15 mouse cellular contexts compared by ENCODE assay signal in genomic region chr10:41040530-41041085, GRCm38 (mm10). TPM values are rescaled to one million over a fixed set of nuclear protein-coding genes. Genes with fewer than 3 reads are reported as not detected.
A peak's percentile ranks its signal among the peaks of the same experiment; 100 is the strongest.
DNase-seq lines count a peak whose midpoint lies in the region; ATAC-seq and TF ChIP-seq lines count a peak whose summit lies in the region.
"Had no signal": no experiment of that assay in that cellular context is flagged by ENCODE, and none has a peak within 500 bp of the region (broad histone marks: within the 10 kb centered on the region; RNA-seq: fewer than 3 reads in every experiment).

No protein-coding gene starts in this region.

- no peak overlapping the region for H3K4me3 ChIP-seq in heart, embryonic 14.5 days (ENCODE audit: control insufficient read depth in 1 of 2, insufficient read depth in 1 of 2, low read depth in 1 of 2, low read length in 2 of 2)
- no peak overlapping the region for H3K4me3 ChIP-seq in neural tube, embryonic 14.5 days (ENCODE audit: low read depth, low read length)
- no peak overlapping the region for H3K4me3 ChIP-seq in neural tube, embryonic 15.5 days (replicated peaks)
- no peak overlapping the region for H3K4me3 ChIP-seq in liver, embryonic 14.5 days (ENCODE audit: insufficient read depth in 1 of 2, low read depth in 2 of 2, low read length in 2 of 2)

- H3K27ac ChIP-seq in heart, embryonic 14.5 days (replicated peaks in 1 of 2; ENCODE audit: control insufficient read depth in 1 of 2, insufficient read depth in 1 of 2, low read depth in 2 of 2, low read length in 2 of 2), result no peak overlapping the region
- H3K27ac ChIP-seq in neural tube, embryonic 14.5 days (ENCODE audit: low read depth, low read length), result no peak overlapping the region
- H3K27ac ChIP-seq in neural tube, embryonic 15.5 days (replicated peaks), result no peak overlapping the region
- H3K27ac ChIP-seq in liver, embryonic 14.5 days, result no peak overlapping the region

- peak; percentile 46; the same call in 1 of the 2 replicates for TF ChIP-seq EP300 in liver, embryonic 14.5 days (IDR thresholded peaks at IDR 0.05; ENCODE audit: low read depth)

- no peaks in the 10 kb centered on the region for H3K4me1 ChIP-seq in heart, embryonic 14.5 days (ENCODE audit: control insufficient read depth in 2 of 2, insufficient read depth in 2 of 2, low read length in 2 of 2)
- no peaks in the 10 kb centered on the region for H3K4me1 ChIP-seq in neural tube, embryonic 14.5 days (ENCODE audit: control insufficient read depth, insufficient read depth, low read length)
- H3K4me1 ChIP-seq in neural tube, embryonic 15.5 days, result peaks cover 20% of the 10 kb centered on the region
- H3K4me1 ChIP-seq in liver, embryonic 14.5 days (replicated peaks; ENCODE audit: control insufficient read depth in 2 of 2, insufficient read depth in 2 of 2, low read length in 1 of 2), result peaks cover 0 to 2% of the 10 kb centered on the region in 2 experiments; a peak in 1 of 4 replicates

- H3K9ac ChIP-seq in heart, embryonic 14.5 days (ENCODE audit: low read length), result no peak overlapping the region
- H3K9ac ChIP-seq in neural tube, embryonic 14.5 days (replicated peaks; ENCODE audit: low read depth, low read length), result no peak overlapping the region
- no peak overlapping the region for H3K9ac ChIP-seq in neural tube, embryonic 15.5 days (replicated peaks)
- H3K9ac ChIP-seq in liver, embryonic 14.5 days (replicated peaks), result no peak overlapping the region

- no peaks in the 10 kb centered on the region for H3K27me3 ChIP-seq in heart, embryonic 14.5 days (ENCODE audit: control insufficient read depth, insufficient read depth, low read length)
- H3K27me3 ChIP-seq in neural tube, embryonic 14.5 days (ENCODE audit: control insufficient read depth, insufficient read depth, low read length), result no peaks in the 10 kb centered on the region
- no peaks in the 10 kb centered on the region for H3K27me3 ChIP-seq in neural tube, embryonic 15.5 days (replicated peaks)
- H3K27me3 ChIP-seq in liver, embryonic 14.5 days (ENCODE audit: control insufficient read depth, insufficient read depth, low read length), result no peaks in the 10 kb centered on the region

- H3K4me2 ChIP-seq in heart, embryonic 14.5 days (ENCODE audit: low read length), result no peak overlapping the region
- no peak overlapping the region for H3K4me2 ChIP-seq in neural tube, embryonic 14.5 days (ENCODE audit: low read depth, low read length)
- no peak overlapping the region for H3K4me2 ChIP-seq in neural tube, embryonic 15.5 days
- H3K4me2 ChIP-seq in liver, embryonic 14.5 days (ENCODE audit: low read depth), result no peak overlapping the region

- no peaks in the 10 kb centered on the region for H3K36me3 ChIP-seq in heart, embryonic 14.5 days (ENCODE audit: control insufficient read depth, insufficient read depth, low read length)
- H3K36me3 ChIP-seq in neural tube, embryonic 14.5 days (ENCODE audit: control insufficient read depth, insufficient read depth, low read length), result no peaks in the 10 kb centered on the region
- H3K36me3 ChIP-seq in neural tube, embryonic 15.5 days, result no peaks in the 10 kb centered on the region
- H3K36me3 ChIP-seq in liver, embryonic 14.5 days (replicated peaks; ENCODE audit: control insufficient read depth, insufficient read depth, low read depth), result no peaks in the 10 kb centered on the region

- peak; percentile 17; the same call in 1 of the 2 replicates for ATAC-seq in heart, embryonic 14.5 days (ENCODE audit: insufficient number of reproducible peaks, insufficient read depth, low FRiP score, low read depth)
- ATAC-seq in neural tube, embryonic 14.5 days (ENCODE audit: low read depth), result 0 out of 2 replicates have a peak, but pooled peaks have one; percentile 10
- no peak for ATAC-seq in neural tube, embryonic 15.5 days (ENCODE audit: low FRiP score)
- peak; percentile 26; the same call in 1 of the 2 replicates for ATAC-seq in liver, embryonic 14.5 days (ENCODE audit: insufficient read depth)

- no peak for DNase-seq in heart, adult 8-10 months (ENCODE audit: low spot score)
- DNase-seq in liver, embryonic 14.5 days (ENCODE audit: low read depth in 3 of 3, low spot score in 3 of 3), result no peak
- no peak for DNase-seq in cerebellum, postnatal 14 days
- DNase-seq in kidney, postnatal 4 days, result no peak
- DNase-seq in frontal cortex, adult 2 months (ENCODE audit: extremely low spot score in 1 of 2, low spot score in 1 of 2), result no peak
- DNase-seq: adrenal gland, postnatal 25 days; cerebellum, adult 11-12 months; heart, postnatal 36 days; kidney, postnatal 10 days; lung, adult 2 months had no signal

- no peak for TF ChIP-seq CTCF in liver, embryonic 14.5 days (IDR thresholded peaks at IDR 0.05; ENCODE audit: low read depth)

- no peaks in the 10 kb centered on the region for H3K9me3 ChIP-seq in heart, embryonic 14.5 days (ENCODE audit: control insufficient read depth, low read length)
- H3K9me3 ChIP-seq in neural tube, embryonic 14.5 days (ENCODE audit: control insufficient read depth, low read length), result no peaks in the 10 kb centered on the region
- H3K9me3 ChIP-seq in neural tube, embryonic 15.5 days (replicated peaks), result no peaks in the 10 kb centered on the region
- no peaks in the 10 kb centered on the region for H3K9me3 ChIP-seq in liver, embryonic 14.5 days (ENCODE audit: control insufficient read depth, low read length)

RNA-seq across cellular contexts. Expression of gene Gpr6, which starts 31.5 kb away (rescaled TPM):
- not detected in 2 replicates for polyA plus RNA-seq in heart, embryonic 14.5 days (2014; fragmentation: Nextera tagmentation; extraction: Ambion mirVana)
- total RNA-seq in heart, adult 8-10 months (2022), result not detected
- polyA plus RNA-seq in neural tube, embryonic 14.5 days (2014; fragmentation: Nextera tagmentation; extraction: Ambion mirVana), result 0.33 and 0.92 TPM in 2 replicates
- 0.63 and 0.84 TPM in 2 replicates for polyA plus RNA-seq in neural tube, embryonic 15.5 days (2015; fragmentation: Nextera tagmentation; extraction: Ambion mirVana)
- polyA plus RNA-seq in liver, embryonic 14.5 days (2012; rRNA removed), result not detected in 2 replicates
- not detected in 2 replicates for polyA plus RNA-seq in liver, embryonic 14.5 days (2014; fragmentation: Nextera tagmentation; extraction: Ambion mirVana)
- 4.8 and 6.0 TPM in 2 replicates for polyA plus RNA-seq in frontal cortex, adult 2 months (2012; rRNA removed)
- total RNA-seq: adrenal gland, postnatal 25 days; heart, postnatal 36 days had no signal
- polyA plus RNA-seq: lung, adult 2 months; spleen, adult 2 months; thymus, postnatal 0 days had no signal
